In genomic region chr4:105108641-105109198, GRCm38 (mm10) we compare ENCODE assay signal across 9 mouse cellular contexts. TPM values are rescaled to one million over a fixed set of nuclear protein-coding genes. Genes with fewer than 3 reads are reported as not detected.
A peak's percentile ranks its signal among the peaks of the same experiment; 100 is the strongest.
DNase-seq lines count a peak whose midpoint lies in the region; ATAC-seq lines count a peak whose summit lies in the region.
"Had no signal": no experiment of that assay in that cellular context is flagged by ENCODE, and none has a peak within 500 bp of the region (broad histone marks: within the 10 kb centered on the region; RNA-seq: fewer than 3 reads in every experiment).

No protein-coding gene starts in this region.

- H3K27ac ChIP-seq in heart, embryonic 14.5 days (replicated peaks in 1 of 2; ENCODE audit: control insufficient read depth in 1 of 2, insufficient read depth in 1 of 2, low read depth in 2 of 2, low read length in 2 of 2) = peak overlapping the region; percentile 95 to 96
- no peak overlapping the region for H3K27ac ChIP-seq in forebrain, embryonic 13.5 days
- no peak overlapping the region for H3K27ac ChIP-seq in limb, embryonic 11.5 days (replicated peaks; ENCODE audit: low read depth, low read length)

- DNase-seq in heart, postnatal 14 days = no peak
- DNase-seq in limb, embryonic 11.5 days (ENCODE audit: low spot score) = no peak
- peak; percentile 25 for DNase-seq in neural tube, embryonic 10.5 days (ENCODE audit: extremely low spot score, low spot score)
- DNase-seq in urinary bladder, adult 2 months (ENCODE audit: low spot score) = no peak
- DNase-seq in right cerebral cortex, postnatal 36 days (ENCODE audit: low spot score in 2 of 2) = no peak
- DNase-seq in testis, postnatal 10 days (ENCODE audit: low spot score) = no peak

- 0 out of 2 replicates have a peak, but pooled peaks have one; percentile 13 for ATAC-seq in heart, embryonic 14.5 days (ENCODE audit: insufficient number of reproducible peaks, insufficient read depth, low FRiP score, low read depth)
- 0 out of 2 replicates have a peak, but pooled peaks have one; percentile 9 for ATAC-seq in forebrain, embryonic 13.5 days
- no peak for ATAC-seq in limb, embryonic 11.5 days (ENCODE audit: insufficient number of reproducible peaks, low FRiP score, low TSS enrichment, low read depth)

- H3K27me3 ChIP-seq in heart, embryonic 14.5 days (ENCODE audit: control insufficient read depth, insufficient read depth, low read length) = no peaks in the 10 kb centered on the region
- H3K27me3 ChIP-seq in forebrain, embryonic 13.5 days = no peaks in the 10 kb centered on the region
- peaks cover 6% of the 10 kb centered on the region for H3K27me3 ChIP-seq in limb, embryonic 11.5 days (ENCODE audit: control insufficient read depth, insufficient read depth, low read length)

- no peaks in the 10 kb centered on the region for H3K9me3 ChIP-seq in heart, embryonic 14.5 days (ENCODE audit: control insufficient read depth, low read length)
- no peaks in the 10 kb centered on the region for H3K9me3 ChIP-seq in forebrain, embryonic 13.5 days (replicated peaks)
- H3K9me3 ChIP-seq in limb, embryonic 11.5 days (ENCODE audit: control insufficient read depth, low read length) = no peaks in the 10 kb centered on the region

- H3K4me3 ChIP-seq in heart, embryonic 14.5 days (ENCODE audit: control insufficient read depth in 1 of 2, insufficient read depth in 1 of 2, low read depth in 1 of 2, low read length in 2 of 2) = peak overlapping the region; percentile 69 to 82
- peak overlapping the region; percentile 74 for H3K4me3 ChIP-seq in forebrain, embryonic 13.5 days
- peak overlapping the region; percentile 60 for H3K4me3 ChIP-seq in limb, embryonic 11.5 days (ENCODE audit: low read depth, low read length)

- intact Hi-C loops in heart, postnatal 14 days (cut with DNase I) = loop anchor here (5.0 kb wide), 1 partner anchor 71 kb away; no protein-coding TSS in a partner anchor

- peaks cover 7 to 13% of the 10 kb centered on the region in 2 experiments for H3K4me1 ChIP-seq in heart, embryonic 14.5 days (ENCODE audit: control insufficient read depth in 2 of 2, insufficient read depth in 2 of 2, low read length in 2 of 2)
- peaks cover 20% of the 10 kb centered on the region for H3K4me1 ChIP-seq in forebrain, embryonic 13.5 days
- H3K4me1 ChIP-seq in limb, embryonic 11.5 days (ENCODE audit: control insufficient read depth, insufficient read depth, low read length) = peaks cover 4% of the 10 kb centered on the region; the same call in 1 of the 2 replicates

- peak overlapping the region; percentile 94 for H3K9ac ChIP-seq in heart, embryonic 14.5 days (ENCODE audit: low read length)
- H3K9ac ChIP-seq in forebrain, embryonic 13.5 days = peak overlapping the region; percentile 83
- no peak overlapping the region for H3K9ac ChIP-seq in limb, embryonic 11.5 days (ENCODE audit: low read length)

- peak overlapping the region; percentile 79 for H3K4me2 ChIP-seq in heart, embryonic 14.5 days (ENCODE audit: low read length)
- H3K4me2 ChIP-seq in forebrain, embryonic 13.5 days = peak overlapping the region; percentile 87
- H3K4me2 ChIP-seq in limb, embryonic 11.5 days (ENCODE audit: low read depth, severe bottlenecking) = peak overlapping the region; percentile 98; the same call in 1 of the 2 replicates

- H3K36me3 ChIP-seq in heart, embryonic 14.5 days (ENCODE audit: control insufficient read depth, insufficient read depth, low read length) = no peaks in the 10 kb centered on the region
- no peaks in the 10 kb centered on the region for H3K36me3 ChIP-seq in forebrain, embryonic 13.5 days (ENCODE audit: poor library complexity, severe bottlenecking)
- no peaks in the 10 kb centered on the region for H3K36me3 ChIP-seq in limb, embryonic 11.5 days (ENCODE audit: control insufficient read depth, insufficient read depth, low read length)
- H3K36me3 ChIP-seq: G1E had no signal

- 9% methylated on average over 5 of the region's 5 CpGs for WGBS in heart, embryonic 14.5 days
- WGBS in forebrain, embryonic 13.5 days = 11% methylated on average over 5 of the region's 5 CpGs
- 27% methylated on average over 5 of the region's 5 CpGs for WGBS in limb, embryonic 11.5 days

RNA-seq across cellular contexts. Expression of gene Prkaa2, which starts 1.0 kb away (rescaled TPM):
- polyA plus RNA-seq in heart, embryonic 14.5 days (2014; fragmentation: Nextera tagmentation; extraction: Ambion mirVana) = 63.0 and 67.7 TPM in 2 replicates
- 10 to 100 TPM; 66.3 to 68.0 TPM for total RNA-seq in heart, postnatal 14 days (2021)
- 6.2 and 7.1 TPM in 2 replicates for polyA plus RNA-seq in forebrain, embryonic 13.5 days (2015; fragmentation: Nextera tagmentation; extraction: Ambion mirVana)
- 0.58 and 0.72 TPM in 2 replicates for polyA plus RNA-seq in limb, embryonic 11.5 days (2014; fragmentation: Nextera tagmentation; extraction: Ambion mirVana)
- polyA plus RNA-seq in urinary bladder, adult 2 months (2012; rRNA removed) = 18.4 and 21.2 TPM in 2 replicates
- polyA plus RNA-seq: G1E had no signal

RNA-seq across cellular contexts. Expression of gene Plpp3, which starts 48.4 kb away (rescaled TPM):
- polyA plus RNA-seq in heart, embryonic 14.5 days (2014; fragmentation: Nextera tagmentation; extraction: Ambion mirVana) = 32.0 and 32.8 TPM in 2 replicates
- total RNA-seq in heart, postnatal 14 days (2021) = 10 to 100 TPM; 78.5 to 81.2 TPM
- polyA plus RNA-seq in forebrain, embryonic 13.5 days (2015; fragmentation: Nextera tagmentation; extraction: Ambion mirVana) = 85.7 and 87.9 TPM in 2 replicates
- 76.1 and 81.8 TPM in 2 replicates for polyA plus RNA-seq in limb, embryonic 11.5 days (2014; fragmentation: Nextera tagmentation; extraction: Ambion mirVana)
- polyA plus RNA-seq in urinary bladder, adult 2 months (2012; rRNA removed) = 165 and 174 TPM in 2 replicates
- total RNA-seq: G1E had no signal
- polyA plus RNA-seq: G1E had no signal

Comparison
In these comparisons a context has a peak if more than half of its experiments do, and no peak if none do; other contexts are left out.
1. H3K27ac ChIP-seq: peak in heart, embryonic 14.5 days (2 of 2); none in forebrain, embryonic 13.5 days (single experiment) and limb, embryonic 11.5 days (single experiment).
2. Peak in every context shown above with its lines, with median percentiles within 50 percentile points of each other: H3K4me2 ChIP-seq and H3K4me3 ChIP-seq.